Mouse (Mus musculus): ENCODE measurements around the gene Sema5a.

The Sema5a gene

DNA sequence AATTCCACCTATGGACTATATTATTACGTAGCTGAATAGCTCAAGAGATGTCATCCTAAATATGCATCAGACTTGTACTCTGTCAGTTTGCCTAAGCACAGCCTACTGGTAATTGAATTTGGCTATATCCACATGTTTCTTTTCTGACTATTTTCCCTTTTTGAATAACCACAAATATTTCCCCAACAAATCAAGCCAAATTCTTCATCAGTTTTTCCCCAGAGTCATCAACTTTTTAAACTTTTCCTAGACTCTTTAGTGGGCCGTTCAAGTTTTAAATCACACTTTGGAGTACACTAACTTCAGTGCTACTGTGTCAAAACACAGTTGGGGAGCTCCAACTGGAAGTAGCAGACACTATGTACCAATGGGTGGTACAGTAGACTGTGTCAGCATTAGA is 448.4 kb downstream of the Sema5a start:
- no peak for DNase-seq

DNA sequence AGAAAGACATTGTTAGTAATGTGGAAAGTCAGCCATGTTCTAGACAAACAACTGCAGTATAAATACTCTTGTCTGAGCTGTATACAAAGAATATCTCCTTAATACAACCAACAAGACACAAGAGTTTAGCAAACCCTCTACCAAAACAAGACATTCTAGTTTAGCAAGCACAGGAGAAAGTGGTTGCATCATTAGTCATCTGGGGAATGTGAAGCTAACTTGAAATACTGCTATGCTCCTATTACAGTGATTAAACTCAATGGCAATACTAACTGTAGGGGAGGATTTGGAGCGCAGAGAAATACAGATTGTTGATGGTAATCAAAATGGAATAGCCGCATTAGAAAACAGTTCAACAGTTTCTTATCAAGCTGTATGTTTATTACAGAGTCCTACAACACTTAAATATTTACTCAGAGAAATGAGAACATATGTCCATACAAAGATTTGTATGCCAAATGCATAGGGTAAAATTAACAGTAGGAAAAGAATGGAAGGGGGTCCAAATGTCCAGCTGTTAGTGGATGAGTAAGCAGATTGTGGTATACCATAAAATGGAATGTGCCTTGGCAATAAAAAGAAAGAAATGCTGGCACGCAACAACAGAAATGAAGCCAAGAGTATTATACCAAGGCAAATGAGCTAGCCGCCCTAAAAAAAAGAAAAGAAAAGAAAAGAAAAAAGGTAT is 472.8 kb downstream of the Sema5a start:
- no peak for DNase-seq

DNA sequence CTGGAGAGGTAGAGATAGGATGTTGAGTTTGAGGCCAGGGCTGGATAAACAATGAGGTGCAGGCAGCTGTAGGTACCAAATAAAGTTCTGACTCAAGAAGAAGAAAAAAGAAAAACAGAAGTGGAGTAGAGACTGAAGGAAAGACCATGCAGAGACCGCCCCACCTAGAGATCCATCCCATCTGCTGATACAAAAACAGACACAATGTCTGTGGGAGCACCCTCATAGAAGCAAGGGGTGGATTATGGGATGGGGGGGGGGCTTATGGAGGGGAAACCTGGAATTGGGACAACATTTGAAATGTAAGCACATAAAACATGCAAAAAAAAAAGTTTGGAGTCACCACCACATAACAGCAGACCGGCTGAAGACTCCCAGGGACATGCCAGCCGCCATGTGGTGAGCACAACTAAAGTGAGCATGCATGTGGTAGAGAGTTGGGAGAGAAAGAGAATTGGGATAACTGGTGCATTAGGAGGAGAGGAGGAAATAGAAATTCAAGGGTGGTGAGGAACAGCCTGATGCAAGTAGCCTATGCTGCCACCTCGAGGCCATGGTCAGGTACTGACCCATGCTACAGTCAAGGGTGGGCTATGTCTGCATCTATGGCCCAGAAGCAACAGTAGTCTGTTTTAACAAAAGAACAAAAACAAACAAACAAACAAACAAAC is 473.8 kb downstream of the Sema5a start:
- DNase-seq = no peak

GRCm38 (mm10) chr15:32718964-32719311 is 474.3 kb downstream of the Sema5a start:
- DNase-seq = no peak

DNA sequence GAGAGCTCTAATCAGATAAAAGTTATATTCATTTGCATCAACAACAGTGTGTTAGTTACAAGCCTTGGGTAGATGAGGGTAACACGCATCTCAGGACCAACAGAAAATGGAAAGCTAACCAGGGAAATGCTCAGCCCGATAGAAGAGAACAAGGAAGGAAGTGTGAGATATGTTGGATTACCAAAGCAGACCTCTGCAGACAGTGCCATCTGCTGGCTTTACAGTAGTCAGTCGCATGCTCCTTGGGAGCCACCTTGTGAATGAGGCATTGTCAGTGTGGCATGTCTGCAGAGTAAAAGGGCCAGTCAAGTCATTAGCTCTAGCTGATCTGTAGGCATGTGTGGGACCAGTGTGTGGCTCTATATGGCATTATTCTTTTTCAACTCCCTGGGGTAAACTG is 486.2 kb downstream of the Sema5a start:
- no peak for DNase-seq
